Mouse (Mus musculus) liver, embryonic 15.5 days (tissue): ENCODE data around the gene Tbcd. TPM values are rescaled to one million over a fixed set of nuclear protein-coding genes. Genes with fewer than 3 reads are reported as not detected.

Experiments used
- ATAC-seq: fragments of 200-750 bp; cut with Nextera tagmentation; 2 replicates; pipeline ENCODE4 v1.8.0; 2017; ENCODE audit warnings: moderate number of reproducible peaks, mild to moderate bottlenecking, moderate library complexity; ENCODE audit not compliant: insufficient read depth
- H3K27ac ChIP-seq: fragments of 300-500 bp; sonication (generic); replicated peaks from 2 replicates; pipeline ENCODE4 v1.5.1; 2015; ENCODE audit warnings: mild to moderate bottlenecking, inconsistent platforms
- H3K27me3 ChIP-seq: fragments of 300-500 bp; sonication (generic); 2 replicates; pipeline ENCODE4 v1.6.1; 2015; ENCODE audit warnings: mild to moderate bottlenecking, inconsistent platforms
- H3K36me3 ChIP-seq: fragments of 300-500 bp; sonication (generic); replicated peaks from 2 replicates; pipeline ENCODE4 v1.6.1; 2015; ENCODE audit warnings: moderate library complexity, mild to moderate bottlenecking, inconsistent platforms
- H3K4me1 ChIP-seq: fragments of 300-500 bp; sonication (generic); replicated peaks from 2 replicates; pipeline ENCODE4 v1.6.1; 2015; ENCODE audit warnings: inconsistent platforms
- H3K4me2 ChIP-seq: fragments of 300-500 bp; sonication (generic); 2 replicates; pipeline ENCODE4 v1.6.1; 2015; ENCODE audit warnings: moderate library complexity, mild to moderate bottlenecking, inconsistent platforms
- H3K4me3 ChIP-seq: fragments of 300-500 bp; sonication (generic); replicated peaks from 2 replicates; pipeline ENCODE4 v1.5.1; 2015; ENCODE audit warnings: mild to moderate bottlenecking, inconsistent platforms
- H3K9ac ChIP-seq: fragments of 300-500 bp; sonication (generic); 2 replicates; pipeline ENCODE4 v1.6.1; 2015; ENCODE audit warnings: moderate library complexity, mild to moderate bottlenecking, inconsistent platforms
- H3K9me3 ChIP-seq: fragments of 300-500 bp; sonication (generic); replicated peaks from 2 replicates; pipeline ENCODE4 v1.6.1; 2016; ENCODE audit warnings: inconsistent platforms
- WGBS: fragments of 180-500 bp; shearing (Covaris S2); methylation state at CpG from one replicate; pipeline ENCODE4 v1.1.7; 2015; ENCODE audit warnings: mixed read lengths; ENCODE audit not compliant: insufficient replicate concordance; 5-methylcytosine and 5-hydroxymethylcytosine counted together
- polyA plus RNA-seq: library from polyadenylated mRNA; unstranded; fragments of >200 nt; fragmentation: Nextera tagmentation; extraction: Ambion mirVana; gene quantifications from 2 replicates; pipeline ENCODE4 v1.2.1, GENCODE M21; 2015

The Tbcd gene
- polyA plus RNA-seq, 1 experiment from 2014 or later, result 20.2 TPM

GRCm38 (mm10) chr11:121515996-121516395, 64.2 kb downstream of the Tbcd start:
- Histone ChIP-seq H3K27me3 (no peaks in the 10 kb centered on the region), H3K4me1 (peaks cover 35% of the 10 kb centered on the region), H3K9ac (no peak overlapping the region), H3K4me3 (no peak overlapping the region), H3K9me3 (no peaks in the 10 kb centered on the region), H3K36me3 (0 out of 2 replicates have a peak, but pooled peaks cover 21% of the 10 kb centered on the region), H3K4me2 (no peak overlapping the region), H3K27ac (no peak overlapping the region)
- no peak for ATAC-seq
- WGBS, result 80% methylated on average over 9 of the region's 9 CpGs

GRCm38 (mm10) chr11:121516906-121517305, 65.2 kb downstream of the Tbcd start:
- Histone ChIP-seq H3K27me3 (no peaks in the 10 kb centered on the region), H3K4me3 (no peak overlapping the region), H3K9ac (no peak overlapping the region), H3K4me2 (no peak overlapping the region), H3K36me3 (0 out of 2 replicates have a peak, but pooled peaks cover 20% of the 10 kb centered on the region), H3K9me3 (no peaks in the 10 kb centered on the region), H3K27ac (0 out of 2 replicates have a peak overlapping the region, but pooled peaks have one; percentile 31), H3K4me1 (peaks cover 34% of the 10 kb centered on the region)
- 83% methylated on average over 3 of the region's 3 CpGs for WGBS
- no peak for ATAC-seq

DNA sequence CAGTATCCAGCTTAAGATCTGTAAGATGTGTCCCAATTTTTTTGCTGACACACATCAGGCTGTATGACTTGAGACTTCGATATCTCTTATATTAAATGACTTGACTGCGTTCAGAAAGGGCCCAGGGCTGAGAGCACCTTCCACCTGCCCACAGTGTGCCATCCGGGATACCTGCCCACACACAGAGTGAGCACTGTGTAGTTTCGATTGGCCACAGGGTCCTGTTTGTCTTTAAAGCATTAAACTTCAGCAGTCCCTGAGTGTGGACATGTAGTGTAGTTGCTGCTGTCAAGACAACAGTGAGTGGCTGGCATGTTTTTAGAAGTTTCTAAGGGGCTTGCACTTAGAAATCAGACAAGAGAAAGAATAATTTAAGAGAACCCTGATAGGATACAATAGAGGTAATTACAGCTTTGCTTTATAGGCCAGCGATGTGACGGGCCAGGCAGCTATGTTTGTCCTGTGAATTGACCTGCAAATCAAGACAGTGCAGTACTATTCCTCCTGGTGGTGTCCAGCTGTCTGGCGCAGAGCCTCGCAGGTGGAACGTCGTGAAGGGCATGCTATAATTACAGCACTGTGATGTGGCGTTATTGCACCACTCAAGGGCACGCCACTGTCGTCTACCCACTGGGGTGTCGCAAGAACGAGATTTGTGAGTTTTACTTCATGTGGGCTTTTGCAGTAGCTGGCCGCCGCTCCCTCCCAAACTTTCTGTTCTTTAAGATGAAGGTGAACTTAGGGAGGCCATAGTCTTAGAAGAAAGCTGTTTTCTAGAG, 66.1 kb downstream of the Tbcd start:
- Histone ChIP-seq H3K9ac (no peak overlapping the region), H3K27ac (0 out of 2 replicates have a peak overlapping the region, but pooled peaks have one; percentile 31), H3K4me3 (no peak overlapping the region)

GRCm38 (mm10) chr11:121519131-121519530, 67.4 kb downstream of the Tbcd start, which contains the start of gene Zfp750:
Gene Zfp750 (minus strand): TSS chr11:121519333.
- Histone ChIP-seq H3K9ac (no peak within 1 kb of the TSS), H3K27me3 (no peaks in the 10 kb centered on the region), H3K4me1 (peaks cover 36% of the 10 kb centered on the region), H3K27ac (0 out of 2 replicates have a peak within 1 kb of the TSS, but pooled peaks have one; percentile 31), H3K36me3 (0 out of 2 replicates have a peak, but pooled peaks cover 5% of the 10 kb centered on the region), H3K4me2 (peak within 1 kb of the TSS; percentile 11; the same call in 1 of the 2 replicates), H3K4me3 (no peak within 1 kb of the TSS; the same call in 1 of the 2 replicates), H3K9me3 (no peaks in the 10 kb centered on the region)
- WGBS, result 78% methylated on average over 10 of the region's 10 CpGs
- ATAC-seq, result no peak

More for the DNA sequence above, 66.1 kb downstream of the Tbcd start:
- Histone ChIP-seq H3K36me3 (0 out of 2 replicates have a peak, but pooled peaks cover 12% of the 10 kb centered on the region), H3K4me2 (peak overlapping the region; percentile 27; the same call in 1 of the 2 replicates), H3K4me1 (peaks cover 36% of the 10 kb centered on the region), H3K9me3 (no peaks in the 10 kb centered on the region), H3K27me3 (no peaks in the 10 kb centered on the region)
- WGBS, result 74% methylated on average over 17 of the region's 17 CpGs
- ATAC-seq, result no peak

GRCm38 (mm10) chr11:121519703-121520102, 68.0 kb downstream of the Tbcd start:
- Histone ChIP-seq H3K36me3 (no peaks in the 10 kb centered on the region), H3K4me2 (no peak overlapping the region), H3K4me3 (no peak overlapping the region), H3K27ac (no peak overlapping the region), H3K4me1 (peaks cover 36% of the 10 kb centered on the region), H3K9me3 (no peaks in the 10 kb centered on the region), H3K27me3 (no peaks in the 10 kb centered on the region), H3K9ac (no peak overlapping the region)
- ATAC-seq, result no peak
- WGBS, result 78% methylated on average over 7 of the region's 7 CpGs

DNA sequence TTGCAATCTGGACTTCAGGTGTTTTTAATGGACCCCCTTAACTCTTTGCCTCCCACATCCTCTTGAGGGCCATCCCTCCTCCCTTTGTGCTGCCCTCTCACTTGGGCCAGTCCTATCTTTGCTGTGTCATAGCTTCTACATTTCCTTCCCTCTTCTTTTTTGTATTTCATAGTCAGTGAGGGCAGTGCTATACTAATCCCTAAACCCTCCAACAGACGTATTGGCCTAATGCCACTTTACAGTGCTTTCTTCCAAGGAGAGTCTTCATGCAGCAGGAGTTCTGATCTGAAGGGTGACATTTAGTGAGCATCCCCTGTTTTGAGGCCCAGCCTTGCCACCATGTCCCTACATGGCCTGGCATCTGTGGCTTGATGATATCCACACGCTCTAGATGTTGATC, 69.0 kb downstream of the Tbcd start:
- H3K4me3 ChIP-seq, result no peak overlapping the region
- H3K36me3 ChIP-seq, result no peaks in the 10 kb centered on the region
- no peaks in the 10 kb centered on the region for H3K27me3 ChIP-seq
- no peak for ATAC-seq
- H3K4me2 ChIP-seq, result no peak overlapping the region
- H3K9ac ChIP-seq, result no peak overlapping the region
- 50% methylated on average over 2 of the region's 2 CpGs for WGBS
- H3K27ac ChIP-seq, result 0 out of 2 replicates have a peak overlapping the region, but pooled peaks have one; percentile 2
- H3K9me3 ChIP-seq, result no peaks in the 10 kb centered on the region
- H3K4me1 ChIP-seq, result peaks cover 36% of the 10 kb centered on the region

DNA sequence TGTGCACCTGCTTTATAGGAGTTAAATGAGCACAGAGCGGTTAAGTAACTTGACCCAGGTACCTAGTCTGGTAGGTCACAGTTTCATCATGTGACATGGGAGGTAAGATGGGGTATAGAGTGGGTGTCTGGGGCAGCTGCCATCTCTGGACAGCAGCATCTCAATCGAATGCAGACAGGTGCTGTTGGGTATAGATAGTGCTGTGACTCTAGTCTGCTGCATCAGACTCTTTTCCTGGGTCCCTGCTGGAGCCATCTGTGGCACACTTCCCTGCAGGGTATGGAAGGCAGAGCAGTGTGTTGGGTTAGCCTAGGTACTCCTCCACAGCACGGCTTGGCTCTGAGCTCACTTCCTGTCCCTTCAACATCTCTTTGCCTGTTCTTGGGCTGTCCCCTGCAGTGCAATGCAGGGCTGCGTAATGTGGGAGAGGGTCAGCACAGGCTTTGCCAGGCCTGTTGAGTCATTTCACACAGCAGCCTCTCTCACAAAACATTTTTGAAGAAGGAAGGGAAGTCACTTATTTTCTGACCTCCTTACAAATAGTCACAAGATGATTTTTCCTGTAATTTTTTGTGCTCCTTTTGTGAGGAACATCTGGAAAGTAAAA, 70.5 kb downstream of the Tbcd start:
- Histone ChIP-seq H3K9ac (no peak overlapping the region), H3K27me3 (no peaks in the 10 kb centered on the region), H3K4me3 (no peak overlapping the region), H3K4me2 (no peak overlapping the region), H3K36me3 (no peaks in the 10 kb centered on the region), H3K4me1 (peaks cover 30% of the 10 kb centered on the region), H3K27ac (no peak overlapping the region), H3K9me3 (no peaks in the 10 kb centered on the region)
- WGBS, result 73% methylated on average over 4 of the region's 4 CpGs
- ATAC-seq, result no peak

DNA sequence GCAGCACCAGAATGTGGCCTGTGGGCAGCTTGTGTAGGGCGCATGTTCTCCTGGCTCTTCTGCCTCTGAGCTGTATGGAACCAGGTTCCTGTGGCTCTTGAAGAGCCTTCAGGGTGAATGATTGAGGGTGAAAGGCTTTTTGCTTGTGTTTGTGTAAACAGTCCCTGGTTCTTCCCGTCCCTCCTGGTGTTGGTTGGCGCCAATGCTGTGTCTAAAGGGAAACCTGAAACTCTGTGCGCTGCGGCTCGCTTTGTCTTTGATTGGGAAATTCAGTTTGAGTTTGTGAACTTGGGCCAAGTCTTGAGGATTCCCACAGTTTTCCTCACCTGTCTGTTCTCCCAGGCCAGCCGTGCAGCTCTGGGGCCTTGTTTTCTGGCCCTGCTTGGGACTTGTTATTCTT, 72.4 kb downstream of the Tbcd start:
- Histone ChIP-seq H3K9ac (no peak overlapping the region), H3K4me3 (no peak overlapping the region), H3K36me3 (no peaks in the 10 kb centered on the region), H3K4me1 (peaks cover 20% of the 10 kb centered on the region), H3K27me3 (no peaks in the 10 kb centered on the region), H3K4me2 (no peak overlapping the region), H3K9me3 (no peaks in the 10 kb centered on the region), H3K27ac (no peak overlapping the region)
- WGBS, result 84% methylated on average over 7 of the region's 7 CpGs
- ATAC-seq, result no peak

GRCm38 (mm10) chr11:121529747-121530146, 78.0 kb downstream of the Tbcd start:
- Histone ChIP-seq H3K27me3 (no peaks in the 10 kb centered on the region), H3K27ac (0 out of 2 replicates have a peak overlapping the region, but pooled peaks have one; percentile 14), H3K4me2 (no peak overlapping the region), H3K9me3 (no peaks in the 10 kb centered on the region), H3K4me1 (peaks cover 8% of the 10 kb centered on the region; the same call in 1 of the 2 replicates), H3K36me3 (peaks cover 5% of the 10 kb centered on the region; the same call in 1 of the 2 replicates), H3K9ac (no peak overlapping the region), H3K4me3 (no peak overlapping the region)
- no peak; the same call in 1 of the 2 replicates for ATAC-seq
- 54% methylated on average over 3 of the region's 3 CpGs for WGBS

DNA sequence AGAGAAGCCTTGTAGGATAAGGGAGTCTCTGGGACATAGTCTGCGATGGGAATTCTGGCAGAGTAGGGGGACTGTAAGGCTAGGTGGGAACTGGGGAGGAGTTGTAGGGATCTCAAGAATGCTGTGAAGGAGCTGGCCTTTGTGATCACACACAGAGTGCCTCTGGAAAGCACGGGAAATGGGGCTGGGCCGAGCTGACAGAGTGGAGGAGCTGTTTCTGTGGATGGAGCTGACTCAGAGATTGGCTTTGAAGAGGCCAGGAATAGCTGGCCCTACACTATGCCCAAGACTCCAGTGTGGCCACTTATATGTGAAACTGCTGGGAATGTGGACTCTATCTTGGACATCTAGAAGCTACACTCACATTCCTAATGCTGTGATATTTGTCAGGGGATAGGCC, 84.8 kb downstream of the Tbcd start:
- 45% methylated on average over 3 of the region's 3 CpGs for WGBS
- no peak for ATAC-seq
- Histone ChIP-seq H3K4me2 (no peak overlapping the region), H3K27ac (no peak overlapping the region), H3K27me3 (no peaks in the 10 kb centered on the region), H3K9me3 (no peaks in the 10 kb centered on the region), H3K4me1 (peaks cover 10% of the 10 kb centered on the region; the same call in 1 of the 2 replicates), H3K9ac (no peak overlapping the region), H3K36me3 (peaks cover 11% of the 10 kb centered on the region), H3K4me3 (no peak overlapping the region)

- H3K27me3 ChIP-seq, result no peaks in the 10 kb centered on the region
- no peak for ATAC-seq
- WGBS, result 77% methylated on average over 4 of the region's 4 CpGs
- no peaks in the 10 kb centered on the region for H3K9me3 ChIP-seq
- H3K4me3 ChIP-seq, result no peak overlapping the region
- H3K4me2 ChIP-seq, result no peak overlapping the region
- H3K4me1 ChIP-seq, result peaks cover 63% of the 10 kb centered on the region
- peaks cover 27% of the 10 kb centered on the region for H3K36me3 ChIP-seq
- no peak overlapping the region for H3K9ac ChIP-seq
- H3K27ac ChIP-seq, result peak overlapping the region; percentile 96; the same call in 1 of the 2 replicates
These were observed 90.7 kb downstream of the Tbcd start for GRCm38 (mm10) chr11:121542471-121542870.
